ENCODE assay signal across 9 mouse cellular contexts in genomic region chr15:101260874-101261622, GRCm38 (mm10). TPM values are rescaled to one million over a fixed set of nuclear protein-coding genes. Genes with fewer than 3 reads are reported as not detected.
DNase-seq lines count a peak whose midpoint lies in the region; ATAC-seq and TF ChIP-seq lines count a peak whose summit lies in the region.
"Had no signal": no experiment of that assay in that cellular context is flagged by ENCODE, and none has a peak within 500 bp of the region (broad histone marks: within the 10 kb centered on the region; RNA-seq: fewer than 3 reads in every experiment).

No protein-coding gene starts in this region.

- 0 out of 2 replicates have a peak, but pooled peaks have one; percentile 16 for ATAC-seq in heart, embryonic 11.5 days (replicated peaks; ENCODE audit: insufficient number of reproducible peaks, low FRiP score, low TSS enrichment)
- ATAC-seq in limb, embryonic 14.5 days (ENCODE audit: low FRiP score, low read depth) = peak; percentile 43

- H3K4me2 ChIP-seq in heart, embryonic 11.5 days = peak overlapping the region; percentile 45
- peak overlapping the region; percentile 25 for H3K4me2 ChIP-seq in limb, embryonic 14.5 days (replicated peaks; ENCODE audit: low read depth, low read length, severe bottlenecking)

- peak; percentile 43 for DNase-seq in kidney, adult 2 months
- no peak for DNase-seq in kidney, adult 9 months
- peak; percentile 83 for DNase-seq in MEL (ENCODE audit: low read depth, low spot score)
- DNase-seq in limb, embryonic 14.5 days (ENCODE audit: low spot score) = peak; percentile 81
- DNase-seq in urinary bladder, adult 2 months (ENCODE audit: low spot score) = no peak
- no peak for DNase-seq in right cerebral cortex, postnatal 4 days
- no peak for DNase-seq in cerebellum, postnatal 10 days

- TF ChIP-seq CTCF in kidney, adult 2 months (conservative IDR thresholded peaks at IDR 0.05; ENCODE audit: insufficient read depth, insufficient read length, low read depth, low read length) = no peak
- no peak for TF ChIP-seq CTCF in MEL (IDR thresholded peaks at IDR 0.05 in 2 of 3, conservative IDR thresholded peaks at IDR 0.05 in 1 of 3; ENCODE audit: control insufficient read depth in 1 of 3, insufficient read depth in 1 of 3, low read depth in 2 of 3, low read length in 3 of 3, poor library complexity in 1 of 3, severe bottlenecking in 1 of 3)

- peak overlapping the region; percentile 58 for H3K9ac ChIP-seq in MEL (ENCODE audit: control insufficient read depth, low read depth, low read length, poor library complexity, severe bottlenecking)
- H3K9ac ChIP-seq in heart, embryonic 11.5 days (ENCODE audit: low read depth, low read length) = peak overlapping the region; percentile 56; the same call in 1 of the 2 replicates
- H3K9ac ChIP-seq in limb, embryonic 14.5 days (ENCODE audit: low read depth, low read length, severe bottlenecking) = no peak overlapping the region

- WGBS in kidney, adult 2 months = 54% methylated on average over 13 of the region's 13 CpGs
- WGBS in heart, embryonic 11.5 days (ENCODE audit: insufficient replicate concordance) = 28% methylated on average over 13 of the region's 13 CpGs
- WGBS in limb, embryonic 14.5 days = 36% methylated on average over 13 of the region's 13 CpGs

- H3K27ac ChIP-seq in kidney, adult 2 months (ENCODE audit: insufficient read depth, low read depth, low read length) = peak overlapping the region; percentile 43
- H3K27ac ChIP-seq in MEL (ENCODE audit: control insufficient read depth, low read depth, low read length) = peak overlapping the region; percentile 88
- H3K27ac ChIP-seq in heart, embryonic 11.5 days (ENCODE audit: low read depth, low read length) = peak overlapping the region; percentile 95
- peak overlapping the region; percentile 88 for H3K27ac ChIP-seq in limb, embryonic 14.5 days (replicated peaks; ENCODE audit: low read depth, low read length)

- peak in 1 of 2 experiments; percentile 48 for TF ChIP-seq EP300 in MEL (IDR thresholded peaks at IDR 0.05; ENCODE audit: low read depth in 1 of 2, low read length in 2 of 2)

- H3K4me3 ChIP-seq in kidney, adult 2 months (ENCODE audit: insufficient read depth, low read depth, low read length) = no peak overlapping the region
- H3K4me3 ChIP-seq in MEL (ENCODE audit: control insufficient read depth in 1 of 2, insufficient read depth in 1 of 2, low read depth in 2 of 2, low read length in 2 of 2) = peak overlapping the region; percentile 29 to 51
- peak overlapping the region; percentile 19 for H3K4me3 ChIP-seq in heart, embryonic 11.5 days (ENCODE audit: low read depth, low read length)
- no peak overlapping the region for H3K4me3 ChIP-seq in limb, embryonic 14.5 days (replicated peaks; ENCODE audit: low read length)

- no peaks in the 10 kb centered on the region for H3K79me2 ChIP-seq in MEL (ENCODE audit: control insufficient read depth, insufficient read depth, low read length, poor library complexity)

- no peak for TF ChIP-seq RAD21 in MEL (IDR thresholded peaks at IDR 0.05; ENCODE audit: low read depth, low read length)

- H3K4me1 ChIP-seq in kidney, adult 2 months (ENCODE audit: control insufficient read depth, insufficient read depth, low read length) = peaks cover 7% of the 10 kb centered on the region; the same call in 1 of the 2 replicates
- H3K4me1 ChIP-seq in MEL (ENCODE audit: control insufficient read depth in 1 of 2, insufficient read depth in 2 of 2, low read length in 2 of 2) = peaks cover 11 to 35% of the 10 kb centered on the region in 2 experiments
- peaks cover 36% of the 10 kb centered on the region for H3K4me1 ChIP-seq in heart, embryonic 11.5 days (ENCODE audit: control insufficient read depth, insufficient read depth, low read length)
- peaks cover 34% of the 10 kb centered on the region for H3K4me1 ChIP-seq in limb, embryonic 14.5 days (ENCODE audit: control insufficient read depth, insufficient read depth, low read length)

- H3K9me3 ChIP-seq in MEL (replicated peaks; ENCODE audit: insufficient read depth, low read length) = no peaks in the 10 kb centered on the region
- H3K9me3 ChIP-seq in heart, embryonic 11.5 days (replicated peaks; ENCODE audit: control insufficient read depth, low read length) = no peaks in the 10 kb centered on the region
- H3K9me3 ChIP-seq in limb, embryonic 14.5 days (ENCODE audit: control insufficient read depth, low read length) = no peaks in the 10 kb centered on the region

- no peak for TF ChIP-seq POLR2A in kidney, adult 2 months (IDR thresholded peaks at IDR 0.05; ENCODE audit: low read depth, low read length)
- TF ChIP-seq POLR2A in MEL (IDR thresholded peaks at IDR 0.05; ENCODE audit: control insufficient read depth in 1 of 2, insufficient read depth in 1 of 2, low read depth in 1 of 2, low read length in 2 of 2, poor library complexity in 1 of 2) = peak; percentile 23 to 63; a peak in 2 of 4 replicates
- no peak for TF ChIP-seq POLR2A in limb, embryonic 14.5 days (IDR thresholded peaks at IDR 0.05; ENCODE audit: borderline replicate concordance, extremely low read depth, insufficient read depth, insufficient read length)

- H3K27me3 ChIP-seq in kidney, adult 2 months (replicated peaks; ENCODE audit: control insufficient read depth, insufficient read depth, low read length) = no peaks in the 10 kb centered on the region
- H3K27me3 ChIP-seq in MEL (ENCODE audit: control insufficient read depth in 1 of 2, insufficient read depth in 2 of 2, low read length in 2 of 2) = no peaks in the 10 kb centered on the region
- no peaks in the 10 kb centered on the region for H3K27me3 ChIP-seq in heart, embryonic 11.5 days (ENCODE audit: control insufficient read depth, insufficient read depth, low read length)
- no peaks in the 10 kb centered on the region for H3K27me3 ChIP-seq in limb, embryonic 14.5 days (ENCODE audit: control insufficient read depth, insufficient read depth, low read length)

- H3K36me3 ChIP-seq in kidney, adult 2 months (ENCODE audit: control insufficient read depth, insufficient read depth, low read length) = no peaks in the 10 kb centered on the region
- peaks cover 0 to 26% of the 10 kb centered on the region in 2 experiments; a peak in 2 of 4 replicates for H3K36me3 ChIP-seq in MEL (ENCODE audit: control insufficient read depth in 1 of 2, insufficient read depth in 2 of 2, low read length in 2 of 2)
- H3K36me3 ChIP-seq in heart, embryonic 11.5 days (ENCODE audit: control insufficient read depth, insufficient read depth, low read length) = no peaks in the 10 kb centered on the region
- H3K36me3 ChIP-seq in limb, embryonic 14.5 days (ENCODE audit: control insufficient read depth, insufficient read depth, low read length) = no peaks in the 10 kb centered on the region

TF ChIP-seq in MEL, 35 proteins besides CTCF, POLR2A, EP300 and RAD21 (continues in another document):
- no peak for TF ChIP-seq SMC3 (IDR thresholded peaks at IDR 0.05; ENCODE audit: low read depth, low read length)
- no peak for TF ChIP-seq HCFC1 (IDR thresholded peaks at IDR 0.05; ENCODE audit: low read depth, low read length)
- TF ChIP-seq GATA1 (IDR thresholded peaks at IDR 0.05; ENCODE audit: low read depth, low read length) = peak; percentile 74
- no peak for TF ChIP-seq GABPA (IDR thresholded peaks at IDR 0.05; ENCODE audit: low read depth, low read length)
- peak; percentile 16; the same call in 1 of the 2 replicates for TF ChIP-seq NRF1 (IDR thresholded peaks at IDR 0.05; ENCODE audit: insufficient read depth, low read depth, low read length, poor library complexity, severe bottlenecking)
- no peak for TF ChIP-seq USF1 (IDR thresholded peaks at IDR 0.05; ENCODE audit: low read depth, low read length)
- no peak; the same call in 1 of the 2 replicates for TF ChIP-seq MAX (IDR thresholded peaks at IDR 0.05; ENCODE audit: low read length)
- TF ChIP-seq ZKSCAN1 (IDR thresholded peaks at IDR 0.05; ENCODE audit: low read depth, low read length) = no peak

RNA-seq across cellular contexts. Expression of gene Nr4a1, which starts 7.0 kb away (rescaled TPM):
- 4.9 and 5.7 TPM in 2 replicates for polyA plus RNA-seq in kidney, adult 2 months (2012; rRNA removed)
- total RNA-seq in MEL (2012; rRNA removed) = 1.7 and 2.0 TPM in 2 replicates
- polyA plus RNA-seq in MEL (2012; ENCODE audit: insufficient read depth in 1 of 2, insufficient read length in 2 of 2, low read depth in 1 of 2, low replicate concordance in 2 of 2, missing spikeins in 1 of 2) = 10 to 100 TPM in 1 of 2 experiments, not detected in 1; 12.8 TPM
- polyA plus RNA-seq in heart, embryonic 11.5 days (2014; fragmentation: Nextera tagmentation; extraction: Ambion mirVana) = 7.5 and 8.1 TPM in 2 replicates
- 19.6 and 31.2 TPM in 2 replicates for polyA plus RNA-seq in limb, embryonic 14.5 days (2012; rRNA removed)
- polyA plus RNA-seq in limb, embryonic 14.5 days (2014; fragmentation: Nextera tagmentation; extraction: Ambion mirVana) = 9.9 and 10.5 TPM in 2 replicates
- 11.7 and 12.4 TPM in 2 replicates for polyA plus RNA-seq in urinary bladder, adult 2 months (2012; rRNA removed)

RNA-seq across cellular contexts. Expression of gene Atg101, which starts 23.0 kb away (rescaled TPM):
- polyA plus RNA-seq in kidney, adult 2 months (2012; rRNA removed) = 46.1 and 48.7 TPM in 2 replicates
- total RNA-seq in MEL (2012; rRNA removed) = 75.5 and 90.3 TPM in 2 replicates
- polyA plus RNA-seq in MEL (2012; ENCODE audit: insufficient read depth in 1 of 2, insufficient read length in 2 of 2, low read depth in 1 of 2, low replicate concordance in 2 of 2, missing spikeins in 1 of 2) = 10 to 100 TPM in 1 of 2 experiments, not detected in 1; 75.2 TPM
- 49.4 and 50.1 TPM in 2 replicates for polyA plus RNA-seq in heart, embryonic 11.5 days (2014; fragmentation: Nextera tagmentation; extraction: Ambion mirVana)
- 42.9 and 47.2 TPM in 2 replicates for polyA plus RNA-seq in limb, embryonic 14.5 days (2012; rRNA removed)
- 53.3 and 56.0 TPM in 2 replicates for polyA plus RNA-seq in limb, embryonic 14.5 days (2014; fragmentation: Nextera tagmentation; extraction: Ambion mirVana)
- 40.5 and 54.0 TPM in 2 replicates for polyA plus RNA-seq in urinary bladder, adult 2 months (2012; rRNA removed)

RNA-seq across cellular contexts. Expression of gene 6030408B16Rik, which starts 32.0 kb away (rescaled TPM):
- polyA plus RNA-seq in kidney, adult 2 months (2012; rRNA removed) = 0.13 and 0.37 TPM in 2 replicates
- total RNA-seq in MEL (2012; rRNA removed) = 0.07 and 0.12 TPM in 2 replicates
- polyA plus RNA-seq in MEL (2012; ENCODE audit: insufficient read depth in 1 of 2, insufficient read length in 2 of 2, low read depth in 1 of 2, low replicate concordance in 2 of 2, missing spikeins in 1 of 2) = under 1 TPM in 1 of 2 experiments, not detected in 1; 0.18 TPM
- 1.3 and 2.2 TPM in 2 replicates for polyA plus RNA-seq in heart, embryonic 11.5 days (2014; fragmentation: Nextera tagmentation; extraction: Ambion mirVana)
- 1.0 and 2.2 TPM in 2 replicates for polyA plus RNA-seq in limb, embryonic 14.5 days (2012; rRNA removed)
- polyA plus RNA-seq in limb, embryonic 14.5 days (2014; fragmentation: Nextera tagmentation; extraction: Ambion mirVana) = 0.74 and 1.8 TPM in 2 replicates
- polyA plus RNA-seq in urinary bladder, adult 2 months (2012; rRNA removed) = 2.2 and 3.5 TPM in 2 replicates
- polyA plus RNA-seq: macrophage had no signal

RNA-seq across cellular contexts. Expression of gene Grasp, which starts 37.1 kb away (rescaled TPM):
- 6.2 and 7.0 TPM in 2 replicates for polyA plus RNA-seq in kidney, adult 2 months (2012; rRNA removed)
- total RNA-seq in MEL (2012; rRNA removed) = 3.7 and 4.1 TPM in 2 replicates
- polyA plus RNA-seq in MEL (2012; ENCODE audit: insufficient read depth in 1 of 2, insufficient read length in 2 of 2, low read depth in 1 of 2, low replicate concordance in 2 of 2, missing spikeins in 1 of 2) = 1 to 10 TPM in 1 of 2 experiments, not detected in 1; 6.3 TPM
- 4.1 TPM in 2 replicates for polyA plus RNA-seq in heart, embryonic 11.5 days (2014; fragmentation: Nextera tagmentation; extraction: Ambion mirVana)
- polyA plus RNA-seq in limb, embryonic 14.5 days (2012; rRNA removed) = 20.5 and 25.8 TPM in 2 replicates
- 7.4 and 7.5 TPM in 2 replicates for polyA plus RNA-seq in limb, embryonic 14.5 days (2014; fragmentation: Nextera tagmentation; extraction: Ambion mirVana)
- polyA plus RNA-seq in urinary bladder, adult 2 months (2012; rRNA removed) = 8.7 and 9.7 TPM in 2 replicates

Comparison
In these comparisons a context has a peak if more than half of its experiments do, and no peak if none do; other contexts are left out.
1. DNase-seq: peak in kidney, adult 2 months (single experiment), MEL (single experiment) and limb, embryonic 14.5 days (single experiment); none in kidney, adult 9 months (single experiment), urinary bladder, adult 2 months (single experiment), right cerebral cortex, postnatal 4 days (single experiment) and cerebellum, postnatal 10 days (0 of 2).
2. H3K27ac ChIP-seq: peak in every context shown above with its lines; median percentile 95 in heart, embryonic 11.5 days; 88 in MEL; 88 in limb, embryonic 14.5 days; 43 in kidney, adult 2 months.
3. H3K4me3 ChIP-seq: peak in MEL (2 of 2) and heart, embryonic 11.5 days (single experiment); none in kidney, adult 2 months (single experiment) and limb, embryonic 14.5 days (single experiment).
4. POLR2A ChIP-seq: peak in MEL (2 of 2); none in kidney, adult 2 months (single experiment) and limb, embryonic 14.5 days (single experiment).